Mouse (Mus musculus): ENCODE measurements around the gene Gmfg. TPM values are rescaled to one million over a fixed set of nuclear protein-coding genes. Genes with fewer than 3 reads are reported as not detected.

Gene Gmfg
- polyA plus RNA-seq, 1 experiment from 2014 or later, result 30.5 TPM

DNA sequence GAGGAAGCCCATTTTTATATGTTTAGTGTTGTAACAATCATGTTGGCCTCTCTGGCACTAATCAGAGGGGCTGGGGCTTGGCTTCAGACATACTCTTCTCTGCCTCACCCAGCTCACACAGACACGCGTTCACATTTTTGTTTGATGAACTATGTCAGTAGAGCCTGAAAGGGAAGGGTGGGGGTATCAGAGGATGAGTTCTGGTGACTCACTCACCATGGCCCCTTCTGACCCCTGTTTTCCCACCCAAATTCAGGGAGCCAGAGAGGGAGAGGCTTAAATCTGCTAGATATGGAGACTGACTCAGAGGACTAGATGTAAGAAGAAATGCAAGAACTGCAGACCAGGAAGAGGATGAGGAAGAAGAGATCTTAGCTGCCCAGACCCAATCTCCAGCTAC, 17.8 kb upstream of the Gmfg start:
- 98% methylated on average over 2 of the region's 2 CpGs for WGBS
- Histone ChIP-seq H3K4me2 (no peak overlapping the region), H3K4me1 (ENCODE audit: insufficient read depth) (no peaks in the 10 kb centered on the region), H3K9me3 (ENCODE audit: low read depth, low read length) (no peaks in the 10 kb centered on the region), H3K27me3 (ENCODE audit: insufficient read depth, low read length) (no peaks in the 10 kb centered on the region), H3K27ac (ENCODE audit: low read depth) (no peak overlapping the region), H3K36me3 (ENCODE audit: insufficient read depth) (peaks cover 77% of the 10 kb centered on the region), H3K9ac (no peak overlapping the region), H3K4me3 (ENCODE audit: low read depth, low read length) (no peak overlapping the region)
- DNase-seq, result no peak
- no peak for TF ChIP-seq CTCF (IDR thresholded peaks at IDR 0.05; ENCODE audit: low read depth)
- ATAC-seq (ENCODE audit: insufficient read depth), result no peak

DNA sequence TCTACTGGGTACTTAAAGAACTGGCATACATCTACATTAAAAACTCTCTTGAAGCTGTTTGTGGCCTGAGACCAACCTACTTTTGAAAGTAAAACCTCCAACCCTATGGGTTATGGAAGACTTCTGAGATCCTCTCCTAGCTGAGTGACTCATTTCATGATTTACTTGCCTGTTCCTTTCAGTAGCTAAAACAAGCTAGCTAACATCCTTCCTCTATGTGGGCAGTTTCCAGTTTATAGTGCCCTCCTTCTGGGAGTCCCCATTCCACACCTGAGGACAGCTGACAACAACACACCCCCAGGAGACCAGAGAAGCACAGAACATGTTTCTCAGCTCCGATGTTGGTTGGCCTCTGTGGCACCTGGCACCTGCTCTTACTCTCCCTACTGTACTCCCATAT, 14.2 kb upstream of the Gmfg start:
- Histone ChIP-seq H3K36me3 (ENCODE audit: insufficient read depth) (peaks cover 60% of the 10 kb centered on the region), H3K4me2 (no peak overlapping the region), H3K4me1 (ENCODE audit: insufficient read depth) (no peaks in the 10 kb centered on the region), H3K9ac (no peak overlapping the region), H3K27ac (ENCODE audit: low read depth) (no peak overlapping the region), H3K4me3 (ENCODE audit: low read depth, low read length) (no peak overlapping the region), H3K27me3 (ENCODE audit: insufficient read depth, low read length) (no peaks in the 10 kb centered on the region), H3K9me3 (ENCODE audit: low read depth, low read length) (no peaks in the 10 kb centered on the region)
- ATAC-seq (ENCODE audit: insufficient read depth) (no peak), DNase-seq (no peak)
- no peak for TF ChIP-seq CTCF (IDR thresholded peaks at IDR 0.05; ENCODE audit: low read depth)
- WGBS, result 89% methylated on average over 1 of the region's 1 CpGs

DNA sequence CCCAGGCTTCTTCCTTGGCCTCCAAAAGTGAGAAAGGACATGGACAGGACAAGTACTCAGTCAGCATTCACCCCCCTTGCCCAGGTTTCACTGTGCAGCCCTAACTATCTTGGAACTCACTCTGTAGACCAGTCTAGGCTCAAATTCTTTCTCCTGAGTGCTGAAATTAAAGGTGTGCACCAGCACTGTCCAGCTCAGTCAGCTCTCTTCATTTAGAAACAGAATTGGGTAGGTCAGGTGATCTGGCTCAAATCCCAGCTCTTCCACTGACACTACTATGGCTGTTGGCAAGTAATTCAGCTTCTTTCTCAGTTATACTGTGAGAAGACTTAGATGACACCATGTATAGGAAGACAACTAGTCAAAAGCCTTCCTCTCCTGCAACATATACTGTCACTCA, 9.5 kb upstream of the Gmfg start:
- ATAC-seq (ENCODE audit: insufficient read depth) (no peak), DNase-seq (no peak)
- H3K4me1 ChIP-seq (ENCODE audit: insufficient read depth), result no peaks in the 10 kb centered on the region
- H3K9ac ChIP-seq, result no peak overlapping the region
- H3K27ac ChIP-seq (ENCODE audit: low read depth), result no peak overlapping the region
- H3K4me2 ChIP-seq, result no peak overlapping the region
- no peaks in the 10 kb centered on the region for H3K27me3 ChIP-seq (ENCODE audit: insufficient read depth, low read length)
- H3K4me3 ChIP-seq (ENCODE audit: low read depth, low read length), result no peak overlapping the region
- peaks cover 30% of the 10 kb centered on the region for H3K36me3 ChIP-seq (ENCODE audit: insufficient read depth)
- TF ChIP-seq CTCF (IDR thresholded peaks at IDR 0.05; ENCODE audit: low read depth), result no peak
- no peaks in the 10 kb centered on the region for H3K9me3 ChIP-seq (ENCODE audit: low read depth, low read length)

DNA sequence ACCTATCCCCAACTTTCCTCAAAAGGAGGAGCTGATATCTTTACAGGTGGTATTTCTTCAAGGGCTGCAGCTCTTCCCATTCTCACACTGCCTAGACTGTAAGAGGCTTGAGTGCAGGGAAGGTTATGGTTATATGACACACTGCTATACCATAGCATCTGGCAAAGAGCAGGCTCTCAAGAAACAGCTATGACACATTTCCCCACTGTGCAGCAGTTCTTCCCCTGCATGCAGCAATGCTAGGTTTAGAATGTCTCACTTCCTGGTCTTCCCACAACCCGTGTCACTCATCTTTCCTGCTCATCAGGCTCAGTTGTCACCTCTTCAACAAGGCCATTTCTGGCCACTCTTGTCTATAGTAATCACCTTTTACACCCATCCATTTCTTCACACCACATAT, 6.7 kb upstream of the Gmfg start:
- no peak for TF ChIP-seq CTCF (IDR thresholded peaks at IDR 0.05; ENCODE audit: low read depth)
- H3K4me1 ChIP-seq (ENCODE audit: insufficient read depth), result peaks cover 9% of the 10 kb centered on the region; the same call in 1 of the 2 replicates

DNA sequence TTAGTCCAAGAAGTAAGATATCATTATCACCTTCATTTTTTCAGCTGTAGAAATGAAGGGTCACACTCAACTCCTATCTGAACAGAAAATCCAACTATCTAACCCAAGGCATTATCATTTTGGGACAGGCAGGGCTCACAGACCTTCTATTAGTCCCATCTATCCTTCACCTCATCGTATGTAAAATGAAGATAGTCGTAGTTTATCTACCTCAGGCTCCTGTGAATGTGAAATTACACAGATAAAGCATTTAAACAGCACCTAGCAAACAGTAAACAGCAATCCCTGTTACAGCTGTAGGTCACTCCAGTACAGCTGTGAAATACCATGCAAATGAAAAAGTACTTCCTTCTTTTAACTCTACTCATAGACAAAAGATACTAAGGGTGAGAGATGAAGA, 5.0 kb upstream of the Gmfg start:
- Histone ChIP-seq H3K36me3 (ENCODE audit: insufficient read depth) (peaks cover 22% of the 10 kb centered on the region), H3K27me3 (ENCODE audit: insufficient read depth, low read length) (no peaks in the 10 kb centered on the region), H3K27ac (ENCODE audit: low read depth) (no peak overlapping the region), H3K4me3 (ENCODE audit: low read depth, low read length) (no peak overlapping the region), H3K4me2 (no peak overlapping the region), H3K9ac (no peak overlapping the region), H3K9me3 (ENCODE audit: low read depth, low read length) (no peaks in the 10 kb centered on the region), H3K4me1 (ENCODE audit: insufficient read depth) (peaks cover 9% of the 10 kb centered on the region; the same call in 1 of the 2 replicates)
- WGBS, result 86% methylated on average over 2 of the region's 2 CpGs
- no peak for DNase-seq
- ATAC-seq (ENCODE audit: insufficient read depth), result no peak
- no peak for TF ChIP-seq CTCF (IDR thresholded peaks at IDR 0.05; ENCODE audit: low read depth)

More for the DNA sequence above, 6.7 kb upstream of the Gmfg start:
- WGBS, result 64% methylated on average over 1 of the region's 1 CpGs
- Histone ChIP-seq H3K27ac (ENCODE audit: low read depth) (no peak overlapping the region), H3K36me3 (ENCODE audit: insufficient read depth) (peaks cover 26% of the 10 kb centered on the region), H3K27me3 (ENCODE audit: insufficient read depth, low read length) (no peaks in the 10 kb centered on the region), H3K4me2 (no peak overlapping the region), H3K4me3 (ENCODE audit: low read depth, low read length) (no peak overlapping the region), H3K9me3 (ENCODE audit: low read depth, low read length) (no peaks in the 10 kb centered on the region), H3K9ac (no peak overlapping the region)
- ATAC-seq (ENCODE audit: insufficient read depth) (no peak), DNase-seq (no peak)

DNA sequence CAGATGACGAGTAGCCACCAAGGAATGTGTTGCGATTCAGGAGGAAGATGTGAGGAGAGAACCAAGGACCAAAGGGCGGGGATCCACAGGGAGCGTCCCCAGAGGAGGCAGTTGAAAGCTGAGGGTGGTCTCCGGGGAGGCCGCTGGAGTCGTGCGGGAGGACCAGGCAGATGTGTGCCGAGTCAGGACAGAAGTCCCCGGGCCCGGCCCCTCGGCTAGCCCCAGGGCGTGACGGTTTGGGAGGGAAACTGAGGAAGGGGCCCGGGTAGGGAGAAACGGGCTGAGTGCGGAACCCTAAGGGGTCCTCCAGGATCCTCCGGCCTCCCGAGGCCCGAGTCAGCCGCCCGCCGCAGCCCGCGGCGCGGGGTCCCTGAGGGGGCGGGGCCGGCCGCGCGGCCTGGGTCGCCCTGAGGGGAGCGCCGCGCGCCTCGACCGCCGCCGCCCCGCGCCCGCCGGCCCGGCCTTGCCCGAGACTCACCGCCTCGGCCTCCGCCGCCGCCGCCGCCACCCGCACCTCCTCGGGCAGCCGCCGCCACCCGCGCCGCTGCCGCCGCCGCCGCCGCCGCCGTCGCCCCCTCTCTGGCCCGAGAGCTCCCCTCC, 1.5 kb upstream of the Gmfg start:
- Histone ChIP-seq H3K27me3 (ENCODE audit: insufficient read depth, low read length) (no peaks in the 10 kb centered on the region), H3K36me3 (ENCODE audit: insufficient read depth) (peaks cover 14% of the 10 kb centered on the region), H3K4me2 (peak overlapping the region; percentile 79), H3K9ac (peak overlapping the region; percentile 94), H3K27ac (ENCODE audit: low read depth) (peak overlapping the region; percentile 43; the same call in 1 of the 2 replicates), H3K9me3 (ENCODE audit: low read depth, low read length) (no peaks in the 10 kb centered on the region), H3K4me1 (ENCODE audit: insufficient read depth) (peaks cover 9% of the 10 kb centered on the region; the same call in 1 of the 2 replicates), H3K4me3 (ENCODE audit: low read depth, low read length) (peak overlapping the region; percentile 92)
- WGBS, result under 1% methylated on average over 21 of the region's 70 CpGs
- DNase-seq (no peak), ATAC-seq (ENCODE audit: insufficient read depth) (peak; percentile 55)
- no peak for TF ChIP-seq CTCF (IDR thresholded peaks at IDR 0.05; ENCODE audit: low read depth)

DNA sequence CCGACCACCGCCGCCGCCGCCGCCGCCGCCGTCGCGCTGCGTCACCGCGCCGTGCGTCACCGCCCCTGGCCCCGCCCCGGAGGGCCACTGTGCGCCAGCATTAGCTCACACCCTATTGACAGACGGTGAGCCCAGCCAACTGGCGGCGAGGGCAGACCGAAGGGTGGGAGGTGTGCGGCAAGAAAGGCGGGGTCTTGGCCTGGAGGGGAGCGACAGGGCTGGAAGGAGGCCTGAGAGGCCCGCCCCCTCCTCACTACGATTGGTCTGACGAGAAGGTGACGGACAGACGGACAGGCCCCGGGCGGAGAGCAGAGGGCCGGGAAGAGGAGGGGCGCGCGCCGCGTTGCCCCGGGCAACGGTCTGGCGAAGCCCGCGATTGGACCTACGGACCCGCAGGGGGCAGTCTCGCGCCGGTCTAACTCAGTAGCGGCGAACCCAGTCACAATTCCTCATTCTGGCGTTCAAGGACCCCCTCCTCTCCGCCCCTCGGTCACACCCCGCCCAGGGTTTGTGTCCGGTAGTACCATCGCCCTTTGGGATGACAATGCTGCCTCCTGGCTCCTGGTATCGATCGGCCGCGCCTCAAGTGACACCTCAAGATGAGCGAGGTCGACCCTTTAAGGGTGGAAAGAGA, 859 bp upstream of the Gmfg start:
- Histone ChIP-seq H3K4me1 (ENCODE audit: insufficient read depth) (peaks cover 9% of the 10 kb centered on the region; the same call in 1 of the 2 replicates), H3K9ac (peak overlapping the region; percentile 94), H3K4me2 (peak overlapping the region; percentile 79), H3K36me3 (ENCODE audit: insufficient read depth) (peaks cover 14% of the 10 kb centered on the region), H3K4me3 (ENCODE audit: low read depth, low read length) (peak overlapping the region; percentile 92), H3K9me3 (ENCODE audit: low read depth, low read length) (no peaks in the 10 kb centered on the region), H3K27ac (ENCODE audit: low read depth) (peak overlapping the region; percentile 48), H3K27me3 (ENCODE audit: insufficient read depth, low read length) (no peaks in the 10 kb centered on the region)
- ATAC-seq (ENCODE audit: insufficient read depth) (peak; percentile 98), DNase-seq (peak; percentile 99)
- under 1% methylated on average over 55 of the region's 64 CpGs for WGBS
- TF ChIP-seq CTCF (IDR thresholded peaks at IDR 0.05; ENCODE audit: low read depth), result peak; percentile 67

Measured in lung, embryonic 14.5 days (tissue).